Mouse (Mus musculus) E14TG2a.4 (cell line): Measurements from ENCODE around the gene Nceh1.

Experiments
- H3K27me3 ChIP-seq: 2 replicates; pipeline ENCODE4 v1.6.1; 2014; ENCODE audit warnings: low read length, control low read depth; ENCODE audit not compliant: insufficient read depth
- H3K36me3 ChIP-seq: 2 replicates; pipeline ENCODE4 v1.6.1; 2014; ENCODE audit warnings: low read length, control low read depth; ENCODE audit not compliant: insufficient read depth
- H3K4me1 ChIP-seq: replicated peaks from 2 replicates; pipeline ENCODE4 v1.6.1; 2014; ENCODE audit warnings: low read depth, low read length, control low read depth
- H3K4me3 ChIP-seq: replicated peaks from 2 replicates; pipeline ENCODE4 v1.5.1; 2014; ENCODE audit warnings: mild to moderate bottlenecking, low read length
- H3K9me3 ChIP-seq: 2 replicates; pipeline ENCODE4 v1.6.1; 2014; ENCODE audit warnings: low read length, control low read depth
- CTCF ChIP-seq: conservative IDR thresholded peaks from 2 replicates; pipeline ENCODE4 v1.5.1; 2014; ENCODE audit warnings: low read length
- NANOG ChIP-seq: IDR thresholded peaks from 2 replicates; pipeline ENCODE4 v1.6.1; 2014; ENCODE audit warnings: borderline replicate concordance, low read length, mixed read lengths
- POU5F1 ChIP-seq: IDR thresholded peaks from 2 replicates; pipeline ENCODE4 v1.6.1; 2014; ENCODE audit warnings: low read length, borderline replicate concordance

Gene Nceh1

DNA sequence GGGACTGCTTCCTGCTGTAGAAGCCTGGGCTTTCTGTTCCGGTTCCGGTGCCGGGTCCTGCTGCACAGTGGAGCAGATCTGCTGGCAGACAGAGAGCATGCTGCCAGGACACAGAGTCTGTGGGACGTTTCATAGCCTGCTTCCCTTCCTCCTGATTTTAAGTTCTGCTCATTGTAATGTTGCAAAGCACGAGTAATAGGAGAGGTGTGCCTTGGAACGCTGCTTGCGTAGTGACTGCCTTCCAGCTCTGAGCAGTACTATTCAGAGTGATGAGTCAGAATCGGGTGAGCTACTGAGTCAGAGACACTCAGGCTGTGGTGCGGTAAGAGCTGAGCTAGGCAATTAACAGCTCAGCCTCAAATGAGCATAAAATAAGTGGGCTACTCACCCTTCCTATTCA lies 26.9 kb downstream of the Nceh1 start:
- Histone ChIP-seq H3K4me3 (no peak overlapping the region), H3K9me3 (peaks cover 8% of the 10 kb centered on the region; the same call in 1 of the 2 replicates), H3K4me1 (peaks cover 35% of the 10 kb centered on the region), H3K36me3 (0 out of 2 replicates have a peak, but pooled peaks cover 2% of the 10 kb centered on the region), H3K27me3 (no peaks in the 10 kb centered on the region)
- TF ChIP-seq NANOG (no peak), CTCF (no peak), POU5F1 (no peak)

DNA sequence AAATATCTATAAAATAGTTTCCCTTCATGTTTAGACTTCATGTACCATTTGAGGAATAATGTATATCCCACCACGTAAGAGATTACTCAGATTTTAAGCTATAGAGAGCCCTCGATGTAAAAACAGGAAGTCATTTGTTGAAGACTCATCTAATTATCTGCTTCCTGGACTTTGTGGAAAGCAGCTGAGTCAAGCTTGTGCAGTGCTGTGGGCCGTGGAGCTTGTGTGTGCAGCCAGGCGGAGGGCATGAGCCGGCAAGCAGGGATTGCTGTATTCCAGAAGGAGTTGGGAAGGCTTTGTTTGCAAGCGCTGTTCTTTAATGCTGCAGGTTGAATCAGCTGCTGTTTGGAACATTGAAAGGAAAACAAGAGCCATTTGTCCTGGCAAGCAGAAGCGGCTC lies 27.5 kb downstream of the Nceh1 start:
- Histone ChIP-seq H3K9me3 (peaks cover 8% of the 10 kb centered on the region; the same call in 1 of the 2 replicates), H3K36me3 (0 out of 2 replicates have a peak, but pooled peaks cover 2% of the 10 kb centered on the region), H3K27me3 (no peaks in the 10 kb centered on the region), H3K4me1 (peaks cover 29% of the 10 kb centered on the region), H3K4me3 (no peak overlapping the region)
- no peak for TF ChIP-seq NANOG
- no peak for TF ChIP-seq CTCF
- no peak for TF ChIP-seq POU5F1

DNA sequence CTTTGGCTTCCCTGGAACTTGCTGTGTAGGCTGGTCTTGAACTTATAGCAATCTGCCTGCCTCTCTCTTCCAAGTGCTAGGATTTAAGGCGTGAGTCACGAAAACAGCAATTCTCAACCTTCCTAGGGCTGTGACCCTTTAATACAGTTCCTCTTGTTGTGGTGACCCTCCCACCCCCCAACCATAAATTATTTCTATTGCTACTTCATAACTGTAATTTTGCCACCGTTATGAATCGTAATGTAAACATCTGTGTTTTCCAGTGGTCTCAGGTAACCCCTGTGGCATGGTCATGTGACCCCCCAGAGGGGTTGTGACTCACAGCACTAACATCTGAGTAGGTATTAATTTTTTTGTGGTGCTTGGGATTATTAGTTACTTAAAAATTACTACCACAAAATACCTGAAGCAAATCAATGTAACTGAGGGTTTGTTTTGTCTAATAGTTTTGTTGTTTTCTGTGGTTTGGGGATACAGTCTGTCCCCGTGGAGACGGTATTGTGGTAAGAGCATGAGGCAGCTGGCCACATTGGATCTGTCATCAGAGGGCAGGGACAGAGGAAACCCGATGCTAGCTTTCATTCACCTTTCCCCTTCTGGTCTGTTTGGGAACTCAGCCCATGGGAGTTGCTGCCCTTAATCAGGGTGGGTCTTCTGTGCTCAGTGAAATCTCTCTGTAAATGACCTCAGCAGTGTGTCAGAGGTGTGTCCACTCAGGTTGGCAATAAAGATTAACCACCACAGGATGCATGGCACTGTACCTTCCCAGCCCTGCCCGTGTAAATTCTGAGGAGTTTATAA lies 31.5 kb downstream of the Nceh1 start:
- no peaks in the 10 kb centered on the region for H3K27me3 ChIP-seq
- H3K4me1 ChIP-seq: peaks cover 28% of the 10 kb centered on the region
- H3K36me3 ChIP-seq: no peaks in the 10 kb centered on the region
- H3K9me3 ChIP-seq: peaks cover 3% of the 10 kb centered on the region; the same call in 1 of the 2 replicates
- H3K4me3 ChIP-seq: no peak overlapping the region
- TF ChIP-seq CTCF (no peak), NANOG (no peak), POU5F1 (no peak)

DNA sequence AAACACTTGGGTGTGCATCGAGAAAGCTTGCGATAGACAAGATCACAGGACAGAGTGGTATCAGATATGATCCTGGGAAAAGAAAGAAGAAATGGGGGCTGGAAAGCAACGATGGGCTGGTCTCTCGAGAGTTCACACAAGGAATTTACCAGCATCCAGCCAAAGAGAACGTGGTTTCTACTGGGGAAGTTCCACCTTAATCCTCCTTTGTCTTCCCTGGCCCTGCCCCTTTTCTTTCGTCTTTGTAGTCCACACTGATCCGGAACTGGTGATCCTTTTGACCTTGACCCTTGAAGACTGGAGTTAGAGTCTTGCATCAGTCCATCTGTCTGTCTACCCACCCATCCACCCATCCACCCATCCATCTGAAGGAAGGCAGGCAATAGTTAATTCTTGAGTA lies 34.6 kb downstream of the Nceh1 start:
- no peaks in the 10 kb centered on the region for H3K27me3 ChIP-seq
- H3K9me3 ChIP-seq: no peaks in the 10 kb centered on the region
- TF ChIP-seq CTCF: no peak
- no peak for TF ChIP-seq NANOG
- peaks cover 48% of the 10 kb centered on the region for H3K4me1 ChIP-seq
- H3K36me3 ChIP-seq: no peaks in the 10 kb centered on the region
- H3K4me3 ChIP-seq: no peak overlapping the region

DNA sequence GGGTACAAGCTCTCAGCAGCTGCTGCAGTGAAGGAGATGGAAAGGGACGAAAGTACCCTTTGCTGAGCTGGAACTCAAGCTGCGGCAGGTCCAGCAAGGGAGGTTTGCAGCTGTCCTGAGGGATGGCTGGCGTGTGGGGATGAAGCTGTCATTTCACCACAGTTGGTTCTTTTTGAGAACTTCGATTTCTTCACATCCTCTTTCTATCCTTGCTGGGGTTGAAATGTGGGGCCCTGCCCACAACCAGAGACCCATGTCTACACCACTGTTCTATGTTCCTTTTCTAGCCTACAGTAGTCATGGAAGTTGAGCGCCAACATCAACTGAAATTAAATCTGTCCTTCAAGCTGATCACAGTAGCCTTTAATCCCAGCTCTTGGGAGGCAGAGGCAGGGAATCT lies 35.8 kb downstream of the Nceh1 start:
- no peaks in the 10 kb centered on the region for H3K27me3 ChIP-seq
- peaks cover 50% of the 10 kb centered on the region for H3K4me1 ChIP-seq
- H3K4me3 ChIP-seq: no peak overlapping the region
- TF ChIP-seq POU5F1: no peak
- no peak for TF ChIP-seq CTCF
- no peak for TF ChIP-seq NANOG
- no peaks in the 10 kb centered on the region for H3K9me3 ChIP-seq
- H3K36me3 ChIP-seq: 0 out of 2 replicates have a peak, but pooled peaks cover 5% of the 10 kb centered on the region

DNA sequence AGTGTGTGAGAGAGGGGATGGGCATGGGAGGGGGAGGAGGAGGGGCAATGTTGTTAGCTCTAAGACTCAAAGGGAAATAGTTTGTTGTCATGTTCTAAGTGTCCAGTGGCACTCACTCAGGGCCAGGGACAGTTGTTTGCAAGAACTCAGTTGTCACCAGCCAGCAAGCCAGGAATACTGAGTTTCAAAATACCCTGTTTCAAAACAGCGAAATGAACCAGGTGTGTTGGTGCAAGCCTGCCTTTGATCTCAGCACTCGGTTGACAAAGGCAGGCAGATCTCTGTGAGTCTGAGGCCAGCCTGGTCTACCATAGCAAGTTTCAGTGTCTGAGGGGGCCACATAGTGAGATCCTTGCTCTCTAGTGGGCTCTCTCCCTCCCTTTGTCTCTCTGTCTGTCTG lies 39.3 kb downstream of the Nceh1 start:
- Histone ChIP-seq H3K4me1 (peaks cover 37% of the 10 kb centered on the region), H3K27me3 (no peaks in the 10 kb centered on the region), H3K4me3 (no peak overlapping the region), H3K36me3 (peaks cover 11% of the 10 kb centered on the region; the same call in 1 of the 2 replicates), H3K9me3 (no peaks in the 10 kb centered on the region)
- TF ChIP-seq NANOG: no peak
- TF ChIP-seq POU5F1: no peak
- no peak for TF ChIP-seq CTCF

DNA sequence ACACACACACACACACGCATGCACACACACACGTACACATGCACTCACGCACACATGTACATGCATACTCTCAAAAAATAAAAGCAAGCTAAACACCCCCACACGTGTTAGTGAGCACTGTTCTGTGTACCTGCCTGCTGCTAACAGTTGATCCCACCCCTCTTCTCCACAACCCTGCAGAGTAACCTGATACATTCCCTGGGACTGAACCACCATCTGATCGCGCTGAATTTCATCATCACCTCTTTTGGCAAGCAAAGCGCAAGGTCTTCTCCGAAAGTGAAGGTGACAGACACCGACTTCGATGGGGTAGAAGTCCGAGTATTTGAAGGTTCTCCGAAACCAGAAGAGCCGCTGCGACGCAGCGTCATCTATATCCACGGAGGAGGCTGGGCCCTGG lies 39.7 kb downstream of the Nceh1 start:
- H3K27me3 ChIP-seq: no peaks in the 10 kb centered on the region
- TF ChIP-seq NANOG (no peak), CTCF (no peak), POU5F1 (no peak)
- H3K9me3 ChIP-seq: no peaks in the 10 kb centered on the region
- H3K4me1 ChIP-seq: peaks cover 33% of the 10 kb centered on the region
- H3K4me3 ChIP-seq: no peak overlapping the region
- H3K36me3 ChIP-seq: peaks cover 13% of the 10 kb centered on the region; the same call in 1 of the 2 replicates

DNA sequence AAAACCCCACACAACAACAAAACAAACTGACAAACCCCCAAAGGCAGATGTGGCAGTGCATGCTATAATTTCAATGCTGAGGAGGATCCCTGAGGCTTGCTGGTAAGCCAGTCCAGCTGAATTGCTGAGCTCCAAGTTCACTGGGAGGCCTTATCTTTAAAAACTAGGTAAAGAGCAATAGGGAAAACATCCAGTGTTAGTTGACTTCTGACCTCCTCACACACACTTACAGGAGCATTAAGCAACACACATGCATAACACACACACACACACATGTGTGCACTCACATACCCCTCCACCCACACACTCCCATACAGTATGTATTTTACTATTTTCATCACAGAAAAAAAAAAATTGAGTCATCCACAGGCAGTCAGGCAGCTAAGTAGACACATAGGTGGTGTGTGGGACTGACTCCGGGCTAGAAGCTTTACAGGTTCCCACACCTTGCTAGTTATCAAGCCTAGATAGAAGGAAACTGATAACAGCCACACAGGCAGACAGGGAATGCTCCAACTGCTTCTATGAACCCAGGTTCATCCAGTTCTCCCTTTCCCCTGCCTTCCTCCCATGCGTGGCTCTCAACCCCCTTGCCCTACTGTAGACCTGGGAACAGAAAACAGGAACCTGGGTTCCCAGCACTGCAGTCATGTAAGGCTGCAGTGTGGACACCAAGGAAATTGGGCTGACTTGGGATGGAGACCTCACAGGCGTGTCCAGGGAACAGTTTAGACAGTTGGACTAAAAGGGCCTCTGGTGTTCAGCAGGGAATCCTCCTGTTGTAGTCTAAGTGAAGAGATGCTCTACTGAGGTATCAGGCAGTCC lies 45.1 kb downstream of the Nceh1 start:
- Histone ChIP-seq H3K9me3 (no peaks in the 10 kb centered on the region), H3K27me3 (no peaks in the 10 kb centered on the region), H3K4me3 (no peak overlapping the region), H3K36me3 (peaks cover 22% of the 10 kb centered on the region), H3K4me1 (peaks cover 2% of the 10 kb centered on the region)
- TF ChIP-seq CTCF (no peak), NANOG (no peak), POU5F1 (no peak)
